Mouse (Mus musculus): ENCODE measurements around the gene Anks1b.

DNA sequence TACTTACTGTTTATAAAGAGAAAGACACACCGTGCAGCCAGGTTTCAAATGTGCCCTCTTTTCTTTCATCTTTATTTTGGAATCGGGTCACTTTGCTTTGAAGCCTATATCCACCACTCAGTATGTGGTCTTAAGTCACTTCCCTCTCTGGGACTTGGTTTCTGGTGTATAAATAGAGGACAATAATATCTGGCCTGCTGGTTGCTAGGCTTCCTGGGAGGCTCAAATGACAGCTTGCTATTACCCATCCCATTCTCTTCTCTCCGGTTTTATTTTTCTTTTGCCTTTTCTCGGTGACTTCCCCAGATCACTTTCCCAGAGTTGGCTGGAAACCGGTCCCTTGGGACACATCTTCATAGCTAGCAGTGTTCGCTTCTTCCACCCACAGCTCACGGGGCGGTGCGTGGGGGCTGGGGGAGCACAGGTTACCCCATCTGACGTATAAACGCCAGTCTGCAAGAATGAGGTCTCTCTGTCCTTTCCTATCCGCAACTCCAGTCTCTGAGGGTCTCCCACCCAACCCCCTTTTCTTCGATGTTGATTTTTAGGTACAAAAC, 815.5 kb downstream of the Anks1b start:
- TF ChIP-seq CTCF (IDR thresholded peaks at IDR 0.05; ENCODE audit: control insufficient read depth, insufficient read depth, insufficient replicate concordance, low read depth, low read length): no peak
- no peak for TF ChIP-seq POLR2A (IDR thresholded peaks at IDR 0.05; ENCODE audit: control insufficient read depth, low read depth, low read length)

All from testis, adult 2 months (tissue).